Mouse (Mus musculus): ENCODE measurements at regions not wholly inside any gene's neighbourhood (a gene's known extent, or its start where the extent isn't known, plus 50 kb on each side); places are given as distances from the start of the nearest gene placed in this dataset.

DNA sequence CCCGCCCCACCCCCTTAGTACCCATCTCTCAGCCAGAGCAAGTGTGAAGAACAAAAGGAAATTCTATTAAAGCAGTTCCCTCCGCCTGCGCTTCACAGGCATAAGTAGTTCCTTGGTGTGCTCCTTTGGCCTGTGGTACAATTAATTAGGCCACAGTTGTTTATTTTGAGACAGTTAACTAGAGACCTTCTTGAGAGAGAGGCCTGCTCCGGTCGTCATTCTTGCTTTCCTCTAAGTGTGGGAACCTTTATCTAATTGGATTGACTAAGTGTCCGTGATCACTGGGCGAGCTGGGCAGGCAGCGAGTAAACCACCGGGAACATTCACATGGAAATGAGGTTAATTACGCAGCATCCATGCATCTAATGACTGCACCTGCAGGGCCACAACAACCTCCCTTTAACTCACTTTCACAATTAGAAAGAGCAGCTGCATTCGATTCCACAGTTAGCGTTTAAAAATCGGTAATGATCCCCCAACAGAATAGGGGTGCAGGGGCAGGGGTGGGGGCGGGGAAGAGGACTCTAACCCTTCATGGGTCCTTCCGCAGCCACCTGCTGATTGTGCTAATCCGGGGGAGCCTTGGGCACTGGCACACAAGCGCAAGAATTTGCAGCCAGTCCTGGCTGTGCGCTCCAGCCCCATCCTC is 584.3 kb upstream of the Sox9 start:
- Histone ChIP-seq H3K4me3 (ENCODE audit: low read depth, low read length) (no peak overlapping the region), H3K27me3 (ENCODE audit: insufficient read depth, low read length) (0 out of 2 replicates have a peak, but pooled peaks cover 6% of the 10 kb centered on the region), H3K4me2 (no peak overlapping the region), H3K9ac (no peak overlapping the region), H3K9me3 (ENCODE audit: low read depth, low read length) (no peaks in the 10 kb centered on the region), H3K4me1 (ENCODE audit: insufficient read depth) (no peaks in the 10 kb centered on the region), H3K27ac (ENCODE audit: low read depth) (no peak overlapping the region), H3K36me3 (ENCODE audit: insufficient read depth) (no peaks in the 10 kb centered on the region)
- DNase-seq (no peak), ATAC-seq (ENCODE audit: insufficient read depth) (no peak)
- TF ChIP-seq CTCF (IDR thresholded peaks at IDR 0.05; ENCODE audit: low read depth): no peak
- 17% methylated on average over 18 of the region's 18 CpGs for WGBS

- no peaks in the 10 kb centered on the region for H3K27me3 ChIP-seq (ENCODE audit: insufficient read depth, low read length)
- DNase-seq: peak; percentile 85
- no peak for TF ChIP-seq CTCF (IDR thresholded peaks at IDR 0.05; ENCODE audit: low read depth)
- H3K9me3 ChIP-seq (ENCODE audit: low read depth, low read length): no peaks in the 10 kb centered on the region
- ATAC-seq (ENCODE audit: insufficient read depth): peak; percentile 86
- H3K9ac ChIP-seq: no peak overlapping the region
- H3K27ac ChIP-seq (ENCODE audit: low read depth): no peak overlapping the region
- H3K4me1 ChIP-seq (ENCODE audit: insufficient read depth): no peaks in the 10 kb centered on the region
- WGBS: 16% methylated on average over 2 of the region's 2 CpGs
- no peak overlapping the region for H3K4me3 ChIP-seq (ENCODE audit: low read depth, low read length)
- H3K4me2 ChIP-seq: no peak overlapping the region
- H3K36me3 ChIP-seq (ENCODE audit: insufficient read depth): no peaks in the 10 kb centered on the region
These were observed 577.5 kb upstream of the Sox9 start for GRCm38 (mm10) chr11:112204561-112204960.

DNA sequence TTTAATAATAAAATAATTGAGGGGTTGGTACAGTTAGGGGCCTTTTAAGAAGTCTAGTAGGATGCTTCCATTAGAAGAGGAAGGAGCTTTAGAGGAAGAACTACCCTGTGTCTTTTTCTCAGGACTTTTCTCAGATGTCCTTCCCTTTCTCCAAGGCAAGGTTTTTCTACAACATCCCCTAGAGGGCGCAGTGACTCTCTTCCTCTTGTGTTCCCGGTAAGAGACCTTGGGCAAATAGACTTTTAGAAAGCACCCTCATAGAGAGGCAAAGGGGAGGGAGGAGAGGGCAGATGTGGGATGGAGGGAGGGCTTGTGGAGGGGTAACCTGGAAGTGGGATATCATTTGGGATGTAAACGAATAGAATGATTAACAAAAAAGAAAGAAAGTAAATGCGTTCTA is 572.6 kb upstream of the Sox9 start:
- no peak overlapping the region for H3K4me2 ChIP-seq
- no peaks in the 10 kb centered on the region for H3K36me3 ChIP-seq (ENCODE audit: insufficient read depth)
- no peak for ATAC-seq (ENCODE audit: insufficient read depth)
- no peaks in the 10 kb centered on the region for H3K9me3 ChIP-seq (ENCODE audit: low read depth, low read length)
- no peak overlapping the region for H3K9ac ChIP-seq
- peak; percentile 75 for TF ChIP-seq CTCF (IDR thresholded peaks at IDR 0.05; ENCODE audit: low read depth)
- no peak overlapping the region for H3K4me3 ChIP-seq (ENCODE audit: low read depth, low read length)
- H3K27ac ChIP-seq (ENCODE audit: low read depth): no peak overlapping the region
- 34% methylated on average over 4 of the region's 4 CpGs for WGBS
- no peaks in the 10 kb centered on the region for H3K27me3 ChIP-seq (ENCODE audit: insufficient read depth, low read length)
- DNase-seq: peak; percentile 81
- no peaks in the 10 kb centered on the region for H3K4me1 ChIP-seq (ENCODE audit: insufficient read depth)

DNA sequence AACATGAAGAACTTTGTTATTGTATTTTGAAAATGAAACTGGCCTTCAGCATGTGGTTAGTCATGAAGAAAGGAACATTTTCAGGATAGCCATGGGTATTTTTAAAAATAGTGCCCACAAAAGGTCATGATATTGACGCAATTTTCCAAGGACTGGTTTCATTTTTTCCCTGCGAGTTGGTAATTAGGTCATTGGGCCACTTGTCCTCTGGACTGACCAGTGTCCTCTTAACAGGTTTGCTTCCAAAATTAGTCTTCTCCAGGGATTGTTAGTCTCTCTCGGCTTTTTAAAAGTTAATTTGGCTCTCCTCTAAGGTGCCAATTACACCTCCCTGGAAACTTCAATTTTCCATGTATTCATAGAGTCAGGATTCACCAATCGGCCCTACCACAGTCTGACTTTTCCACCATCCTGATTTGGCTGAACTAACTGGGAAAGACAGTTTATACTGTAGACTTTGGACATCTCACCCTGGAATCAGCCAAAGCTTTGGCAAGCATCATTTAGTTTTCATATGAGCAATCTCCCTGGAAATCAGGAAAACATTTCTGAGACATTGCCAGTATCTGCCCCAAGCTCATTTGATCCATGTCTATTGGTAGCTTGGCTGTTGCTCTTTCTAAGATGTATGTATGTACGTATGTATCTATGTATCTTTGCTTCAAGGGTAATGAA is 562.8 kb upstream of the Sox9 start:
- no peak overlapping the region for H3K9ac ChIP-seq
- ATAC-seq (ENCODE audit: insufficient read depth) (no peak), DNase-seq (no peak)
- no peak for TF ChIP-seq CTCF (IDR thresholded peaks at IDR 0.05; ENCODE audit: low read depth)
- H3K36me3 ChIP-seq (ENCODE audit: insufficient read depth): no peaks in the 10 kb centered on the region
- WGBS: 91% methylated on average over 5 of the region's 5 CpGs
- H3K4me2 ChIP-seq: no peak overlapping the region
- H3K4me1 ChIP-seq (ENCODE audit: insufficient read depth): no peaks in the 10 kb centered on the region
- H3K9me3 ChIP-seq (ENCODE audit: low read depth, low read length): no peaks in the 10 kb centered on the region
- H3K27me3 ChIP-seq (ENCODE audit: insufficient read depth, low read length): no peaks in the 10 kb centered on the region
- no peak overlapping the region for H3K27ac ChIP-seq (ENCODE audit: low read depth)
- no peak overlapping the region for H3K4me3 ChIP-seq (ENCODE audit: low read depth, low read length)

DNA sequence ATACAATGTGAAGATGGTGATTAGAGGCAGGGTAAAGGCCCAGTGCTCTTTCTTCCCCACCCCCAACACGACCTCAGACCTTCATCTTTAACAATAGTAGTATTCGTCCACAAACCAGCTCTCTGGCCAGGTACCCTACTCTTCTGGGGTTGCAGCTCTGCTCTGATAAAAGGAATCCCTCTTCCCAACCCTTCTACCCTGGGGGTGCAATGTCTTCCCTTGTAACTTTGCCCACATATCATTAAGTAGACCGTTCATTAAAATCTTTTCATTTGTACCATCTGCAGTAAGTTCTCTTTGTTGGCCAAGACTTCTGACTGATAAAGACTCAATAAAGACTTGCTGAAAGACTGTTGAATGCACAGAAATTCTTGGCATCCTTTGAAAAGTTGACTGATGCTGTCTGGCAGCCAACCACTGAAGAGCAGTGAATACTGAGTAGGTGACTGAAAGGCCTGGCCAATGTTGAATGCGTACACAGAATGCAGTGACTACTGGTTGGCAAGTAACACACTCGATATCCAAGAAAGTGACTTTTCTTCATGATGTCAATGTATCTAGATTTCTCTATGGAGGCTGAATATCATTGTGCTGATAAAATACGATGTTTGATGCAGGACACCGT is 547.4 kb upstream of the Sox9 start:
- Histone ChIP-seq H3K9ac (no peak overlapping the region), H3K4me3 (ENCODE audit: low read depth, low read length) (no peak overlapping the region), H3K4me1 (ENCODE audit: insufficient read depth) (no peaks in the 10 kb centered on the region), H3K9me3 (ENCODE audit: low read depth, low read length) (no peaks in the 10 kb centered on the region), H3K27ac (ENCODE audit: low read depth) (no peak overlapping the region), H3K36me3 (ENCODE audit: insufficient read depth) (no peaks in the 10 kb centered on the region), H3K4me2 (no peak overlapping the region), H3K27me3 (ENCODE audit: insufficient read depth, low read length) (no peaks in the 10 kb centered on the region)
- TF ChIP-seq CTCF (IDR thresholded peaks at IDR 0.05; ENCODE audit: low read depth): no peak
- no peak for ATAC-seq (ENCODE audit: insufficient read depth)
- WGBS: 61% methylated on average over 7 of the region's 7 CpGs
- DNase-seq: peak; percentile 70

- no peak overlapping the region for H3K4me3 ChIP-seq (ENCODE audit: low read depth, low read length)
These were observed 542.8 kb upstream of the Sox9 start for GRCm38 (mm10) chr11:112238960-112239884.

More at GRCm38 (mm10) chr11:112238960-112239884, 542.8 kb upstream of the Sox9 start:
- 51% methylated on average over 19 of the region's 19 CpGs for WGBS
- DNase-seq (no peak), ATAC-seq (ENCODE audit: insufficient read depth) (no peak)
- no peaks in the 10 kb centered on the region for H3K4me1 ChIP-seq (ENCODE audit: insufficient read depth)
- no peak overlapping the region for H3K27ac ChIP-seq (ENCODE audit: low read depth)
- no peaks in the 10 kb centered on the region for H3K9me3 ChIP-seq (ENCODE audit: low read depth, low read length)
- H3K27me3 ChIP-seq (ENCODE audit: insufficient read depth, low read length): no peaks in the 10 kb centered on the region
- no peak for TF ChIP-seq CTCF (IDR thresholded peaks at IDR 0.05; ENCODE audit: low read depth)
- H3K4me2 ChIP-seq: no peak overlapping the region
- H3K9ac ChIP-seq: no peak overlapping the region
- H3K36me3 ChIP-seq (ENCODE audit: insufficient read depth): no peaks in the 10 kb centered on the region

Measured in lung, embryonic 14.5 days (tissue).